Mouse (Mus musculus) ES-E14 (cell line): ENCODE measurements at regions not wholly inside any gene's neighbourhood (a gene's known extent, or its start where the extent isn't known, plus 50 kb on each side); places are given as distances from the start of the nearest gene placed in this dataset.

Source experiments
- DNase-seq: peaks from one replicate; pipeline ENCODE4 v3.0.0-alpha.2; 2013; ENCODE audit warnings: low read depth, low spot score
- H3K27ac ChIP-seq: 2 replicates; pipeline ENCODE4 v1.5.1; 2012; ENCODE audit warnings: low read depth, mild to moderate bottlenecking, low read length, moderate library complexity, mixed read lengths; ENCODE audit not compliant: poor library complexity, insufficient read depth, severe bottlenecking
- H3K36me3 ChIP-seq: 2 replicates; pipeline ENCODE4 v1.6.1; 2012; ENCODE audit warnings: mild to moderate bottlenecking, low read length, moderate library complexity, mixed read lengths; ENCODE audit not compliant: control insufficient read depth, poor library complexity, insufficient read depth, severe bottlenecking
- H3K4me1 ChIP-seq, 2 experiments: fragments of 150-350 bp in 1 of 2; sonication (generic) in 1 of 2; 2 replicates each; pipeline ENCODE4 v1.6.1; 2012; ENCODE audit warnings: low read length in 2 of 2, mild to moderate bottlenecking in 1 of 2, mixed read lengths in 1 of 2; ENCODE audit not compliant: control insufficient read depth in 2 of 2, insufficient read depth in 2 of 2, poor library complexity in 1 of 2
- H3K4me3 ChIP-seq, 2 experiments: fragments of 150-350 bp in 1 of 2; sonication (generic) in 1 of 2; 2 replicates each; pipeline ENCODE4 v1.5.1; 2012; ENCODE audit warnings: low read length in 2 of 2, low read depth in 1 of 2, mild to moderate bottlenecking in 1 of 2, mixed read lengths in 1 of 2; ENCODE audit not compliant: insufficient read depth in 1 of 2, poor library complexity in 1 of 2, severe bottlenecking in 1 of 2
- H3K9ac ChIP-seq: 2 replicates; pipeline ENCODE4 v1.6.1; 2012; ENCODE audit warnings: low read depth, mild to moderate bottlenecking, low read length, mixed read lengths; ENCODE audit not compliant: poor library complexity, insufficient read depth, severe bottlenecking
- H3K9me3 ChIP-seq: fragments of 150-350 bp; sonication (generic); 2 replicates; pipeline ENCODE4 v1.6.1; 2012; ENCODE audit warnings: low read depth, mild to moderate bottlenecking, low read length; ENCODE audit not compliant: control insufficient read depth, insufficient read depth
- CHD2 ChIP-seq: IDR thresholded peaks from 2 replicates; pipeline ENCODE4 v1.6.1; 2014; ENCODE audit warnings: mild to moderate bottlenecking, low read depth, low read length, inconsistent platforms
- HCFC1 ChIP-seq: IDR thresholded peaks from 2 replicates; pipeline ENCODE4 v1.6.1; 2012; ENCODE audit warnings: low read length, inconsistent platforms, borderline replicate concordance; ENCODE audit not compliant: insufficient read depth
- MAFK ChIP-seq: IDR thresholded peaks from 2 replicates; pipeline ENCODE4 v1.6.1; 2014; ENCODE audit warnings: mild to moderate bottlenecking, low read depth, low read length, inconsistent platforms; ENCODE audit not compliant: insufficient read depth
- ZC3H11A ChIP-seq: IDR thresholded peaks from 2 replicates; pipeline ENCODE4 v1.6.1; 2012; ENCODE audit warnings: low read depth, mild to moderate bottlenecking, inconsistent platforms, low read length, borderline replicate concordance
- ZNF384 ChIP-seq: IDR thresholded peaks from 2 replicates; pipeline ENCODE4 v1.6.1; 2012; ENCODE audit warnings: low read depth, low read length, inconsistent platforms
- in situ Hi-C, 2 experiments: fragments of 600-800 bp; cut with MboI; formaldehyde crosslinking; loops; one replicate each; pipeline ENCODE4 v1.15.1; 2025; ENCODE audit warnings: low sequenced_read_pairs in 2 of 2, inconsistent platforms in 1 of 2; ENCODE audit not compliant: unreplicated experiment in 2 of 2

- TF ChIP-seq MAFK = no peak
- TF ChIP-seq ZC3H11A = no peak
- TF ChIP-seq HCFC1 = no peak
- TF ChIP-seq ZNF384 = no peak
- no peak for TF ChIP-seq CHD2
- Histone ChIP-seq H3K36me3 (no peaks in the 10 kb centered on the region), H3K4me3 (peak overlapping the region in 1 of 2 experiments; percentile 67; a peak in 2 of 4 replicates), H3K9ac (no peak overlapping the region), H3K4me1 (peaks cover 2% of the 10 kb centered on the region in 2 experiments; a peak in 1 of 4 replicates), H3K27ac (no peak overlapping the region), H3K9me3 (no peaks in the 10 kb centered on the region)
- in situ Hi-C loops = no loop called here
- DNase-seq = peak; percentile 35
Observed at GRCm38 (mm10) chr11:112839721-112840494, 57.9 kb downstream of the Sox9 start.

- Histone ChIP-seq H3K9me3 (no peaks in the 10 kb centered on the region), H3K4me1 (peaks cover 2% of the 10 kb centered on the region in 2 experiments; a peak in 1 of 4 replicates), H3K9ac (no peak overlapping the region), H3K27ac (no peak overlapping the region), H3K36me3 (no peaks in the 10 kb centered on the region), H3K4me3 (peak overlapping the region in 1 of 2 experiments; percentile 67; a peak in 2 of 4 replicates)
- in situ Hi-C loops = no loop called here
- peak; percentile 21 for DNase-seq
- TF ChIP-seq CHD2 (peak; percentile 81), HCFC1 (no peak), ZC3H11A (no peak), ZNF384 (no peak), MAFK (no peak)
Observed at GRCm38 (mm10) chr11:112840495-112840828, 58.4 kb downstream of the Sox9 start.

- no peak for TF ChIP-seq ZC3H11A
- TF ChIP-seq CHD2 = no peak
- TF ChIP-seq HCFC1 = no peak
- no peak for TF ChIP-seq MAFK
- TF ChIP-seq ZNF384 = no peak
- Histone ChIP-seq H3K9ac (no peak overlapping the region), H3K27ac (no peak overlapping the region), H3K9me3 (no peaks in the 10 kb centered on the region), H3K36me3 (no peaks in the 10 kb centered on the region), H3K4me1 (peaks cover 2% of the 10 kb centered on the region in 2 experiments; a peak in 1 of 4 replicates), H3K4me3 (no peak overlapping the region)
- in situ Hi-C loops = no loop called here
- no peak for DNase-seq
Observed at GRCm38 (mm10) chr11:112844258-112844901, 62.4 kb downstream of the Sox9 start.

- no peaks in the 10 kb centered on the region for H3K4me1 ChIP-seq
- no peak overlapping the region for H3K9ac ChIP-seq
- no peak overlapping the region for H3K4me3 ChIP-seq
- H3K36me3 ChIP-seq = no peaks in the 10 kb centered on the region
- DNase-seq = no peak
- TF ChIP-seq ZC3H11A (no peak), HCFC1 (no peak), ZNF384 (no peak), CHD2 (no peak), MAFK (no peak)
- in situ Hi-C loops = no loop called here
- H3K9me3 ChIP-seq = no peaks in the 10 kb centered on the region
- H3K27ac ChIP-seq = no peak overlapping the region
Observed at GRCm38 (mm10) chr11:112847146-112847545, 65.1 kb downstream of the Sox9 start.
